In genomic region chr16:31880146-31880840, GRCm38 (mm10) we compare ENCODE assay signal across 1 mouse cellular context.
TF ChIP-seq lines count a peak whose summit lies in the region.

No protein-coding gene starts in this region.

TF ChIP-seq in CH12.LX, 34 proteins besides CTCF, POLR2A, EP300 and RAD21:
- TF ChIP-seq ZNF384 (IDR thresholded peaks at IDR 0.05; ENCODE audit: low read depth, low read length), result peak; percentile 56; the same call in 1 of the 2 replicates
- no peak for TF ChIP-seq MAX (IDR thresholded peaks at IDR 0.05; ENCODE audit: low read length)
- TF ChIP-seq MEF2A (IDR thresholded peaks at IDR 0.05; ENCODE audit: borderline replicate concordance, low read depth, low read length), result no peak
- no peak for TF ChIP-seq USF2 (conservative IDR thresholded peaks at IDR 0.05; ENCODE audit: low read depth, low read length)
